Mouse (Mus musculus) hindbrain, embryonic 11.5 days (tissue): ENCODE results near the gene Ecm2. TPM values are rescaled to one million over a fixed set of nuclear protein-coding genes. Genes with fewer than 3 reads are reported as not detected.

Experiments used
- ATAC-seq: fragments of 200-750 bp; cut with Nextera tagmentation; 2 replicates; pipeline ENCODE4 v1.8.0; 2017; ENCODE audit warnings: mild to moderate bottlenecking, moderate TSS enrichment, moderate library complexity; ENCODE audit not compliant: low FRiP score
- DNase-seq: peaks from one replicate; pipeline ENCODE4 v3.0.0-alpha.2; 2015; ENCODE audit warnings: low spot score
- H3K27ac ChIP-seq: fragments of 300-500 bp; sonication (generic); 2 replicates; pipeline ENCODE4 v1.5.1; 2014; ENCODE audit warnings: mild to moderate bottlenecking, low read depth, low read length
- H3K27me3 ChIP-seq: fragments of 300-500 bp; sonication (generic); 2 replicates; pipeline ENCODE4 v1.6.1; 2014; ENCODE audit warnings: mild to moderate bottlenecking, low read length, moderate library complexity, mixed read lengths; ENCODE audit not compliant: control insufficient read depth, insufficient read depth
- H3K36me3 ChIP-seq: fragments of 300-500 bp; sonication (generic); 2 replicates; pipeline ENCODE4 v1.6.1; 2014; ENCODE audit warnings: mild to moderate bottlenecking, low read length, moderate library complexity, mixed read lengths; ENCODE audit not compliant: control insufficient read depth, insufficient read depth
- H3K4me1 ChIP-seq: fragments of 300-500 bp; sonication (generic); replicated peaks from 2 replicates; pipeline ENCODE4 v1.6.1; 2014; ENCODE audit warnings: low read length, mixed read lengths; ENCODE audit not compliant: control insufficient read depth, insufficient read depth
- H3K4me2 ChIP-seq: fragments of 300-500 bp; sonication (generic); replicated peaks from 2 replicates; pipeline ENCODE4 v1.6.1; 2014; ENCODE audit warnings: mild to moderate bottlenecking, low read depth, low read length
- H3K4me3 ChIP-seq: fragments of 300-500 bp; sonication (generic); 2 replicates; pipeline ENCODE4 v1.5.1; 2014; ENCODE audit warnings: low read depth, low read length
- H3K9ac ChIP-seq: fragments of 300-500 bp; sonication (generic); 2 replicates; pipeline ENCODE4 v1.6.1; 2014; ENCODE audit warnings: low read depth, low read length
- H3K9me3 ChIP-seq: fragments of 300-500 bp; sonication (generic); 2 replicates; pipeline ENCODE4 v1.6.1; 2016; ENCODE audit warnings: low read length; ENCODE audit not compliant: control insufficient read depth
- WGBS: fragments of 180-500 bp; shearing (Covaris S2); extraction: QIAGEN DNeasy Blood & Tissue Kit; methylation state at CpG from one replicate; pipeline ENCODE4 v1.1.7; 2014; 5-methylcytosine and 5-hydroxymethylcytosine counted together
- polyA plus RNA-seq: library from polyadenylated mRNA; unstranded; fragments of >200 nt; fragmentation: Nextera tagmentation; extraction: Ambion mirVana; gene quantifications from 2 replicates; pipeline ENCODE4 v1.2.1, GENCODE M21; 2014

Ecm2 gene
- 1.1 and 1.2 TPM in 2 replicates for polyA plus RNA-seq

GRCm38 (mm10) chr13:49504510-49504909 is at the start of gene Ecm2:
Ecm2 (plus strand) TSS chr13:49504810.
- 52% methylated on average over 4 of the region's 4 CpGs for WGBS
- H3K27me3 ChIP-seq, result no peaks in the 10 kb centered on the region
- H3K4me3 ChIP-seq, result no peak within 1 kb of the TSS
- ATAC-seq (no peak), DNase-seq (no peak)
- H3K9me3 ChIP-seq, result no peaks in the 10 kb centered on the region
- H3K4me1 ChIP-seq, result no peaks in the 10 kb centered on the region
- no peaks in the 10 kb centered on the region for H3K36me3 ChIP-seq
- H3K27ac ChIP-seq, result no peak within 1 kb of the TSS
- H3K4me2 ChIP-seq, result no peak within 1 kb of the TSS
- no peak within 1 kb of the TSS for H3K9ac ChIP-seq

- Histone ChIP-seq H3K27me3 (no peaks in the 10 kb centered on the region), H3K9ac (no peak overlapping the region), H3K9me3 (no peaks in the 10 kb centered on the region), H3K4me2 (no peak overlapping the region), H3K36me3 (no peaks in the 10 kb centered on the region), H3K4me1 (no peaks in the 10 kb centered on the region), H3K4me3 (no peak overlapping the region), H3K27ac (no peak overlapping the region)
- ATAC-seq (no peak), DNase-seq (no peak)
- 89% methylated on average over 4 of the region's 4 CpGs for WGBS
Observed at GRCm38 (mm10) chr13:49460276-49460675, 44.3 kb upstream of the Ecm2 start.

- H3K27me3 ChIP-seq, result no peaks in the 10 kb centered on the region
- H3K4me2 ChIP-seq, result no peak overlapping the region
- no peak overlapping the region for H3K9ac ChIP-seq
- H3K36me3 ChIP-seq, result no peaks in the 10 kb centered on the region
- H3K4me3 ChIP-seq, result no peak overlapping the region
- 89% methylated on average over 5 of the region's 5 CpGs for WGBS
- no peaks in the 10 kb centered on the region for H3K9me3 ChIP-seq
- ATAC-seq, result no peak
- H3K27ac ChIP-seq, result no peak overlapping the region
- no peaks in the 10 kb centered on the region for H3K4me1 ChIP-seq
- no peak for DNase-seq
Observed at GRCm38 (mm10) chr13:49460692-49461414, 43.8 kb upstream of the Ecm2 start.

GRCm38 (mm10) chr13:49461458-49462132 is 43.0 kb upstream of the Ecm2 start:
- no peak overlapping the region for H3K4me3 ChIP-seq
- ATAC-seq (no peak), DNase-seq (no peak)
- no peaks in the 10 kb centered on the region for H3K4me1 ChIP-seq
- H3K9ac ChIP-seq, result no peak overlapping the region
- H3K27ac ChIP-seq, result no peak overlapping the region
- H3K27me3 ChIP-seq, result no peaks in the 10 kb centered on the region
- no peak overlapping the region for H3K4me2 ChIP-seq
- H3K9me3 ChIP-seq, result no peaks in the 10 kb centered on the region
- WGBS, result 75% methylated on average over 15 of the region's 15 CpGs
- H3K36me3 ChIP-seq, result no peaks in the 10 kb centered on the region

- Histone ChIP-seq H3K9me3 (no peaks in the 10 kb centered on the region), H3K27me3 (no peaks in the 10 kb centered on the region), H3K4me1 (no peaks in the 10 kb centered on the region), H3K4me3 (no peak overlapping the region), H3K9ac (no peak overlapping the region), H3K4me2 (no peak overlapping the region), H3K27ac (no peak overlapping the region), H3K36me3 (no peaks in the 10 kb centered on the region)
- ATAC-seq (no peak), DNase-seq (no peak)
- 97% methylated on average over 2 of the region's 2 CpGs for WGBS
Observed at GRCm38 (mm10) chr13:49462921-49463320, 41.7 kb upstream of the Ecm2 start.

GRCm38 (mm10) chr13:49465875-49466274 is 38.7 kb upstream of the Ecm2 start:
- no peak for DNase-seq
- 93% methylated on average over 4 of the region's 4 CpGs for WGBS
- no peaks in the 10 kb centered on the region for H3K9me3 ChIP-seq

GRCm38 (mm10) chr13:49466393-49467075 is 38.1 kb upstream of the Ecm2 start:
- ATAC-seq (no peak), DNase-seq (peak; percentile 21)
- H3K36me3 ChIP-seq, result no peaks in the 10 kb centered on the region
- WGBS, result 72% methylated on average over 11 of the region's 11 CpGs
- H3K9me3 ChIP-seq, result no peaks in the 10 kb centered on the region
- no peaks in the 10 kb centered on the region for H3K27me3 ChIP-seq
- H3K9ac ChIP-seq, result no peak overlapping the region
- H3K4me1 ChIP-seq, result no peaks in the 10 kb centered on the region
- H3K27ac ChIP-seq, result no peak overlapping the region
- no peak overlapping the region for H3K4me2 ChIP-seq
- H3K4me3 ChIP-seq, result no peak overlapping the region

More at GRCm38 (mm10) chr13:49465875-49466274, 38.7 kb upstream of the Ecm2 start:
- Histone ChIP-seq H3K9ac (no peak overlapping the region), H3K36me3 (no peaks in the 10 kb centered on the region), H3K27me3 (no peaks in the 10 kb centered on the region), H3K27ac (no peak overlapping the region), H3K4me1 (no peaks in the 10 kb centered on the region), H3K4me2 (no peak overlapping the region), H3K4me3 (no peak overlapping the region)
- no peak for ATAC-seq

- 58% methylated on average over 2 of the region's 2 CpGs for WGBS
- no peaks in the 10 kb centered on the region for H3K36me3 ChIP-seq
- H3K27me3 ChIP-seq, result no peaks in the 10 kb centered on the region
- no peak overlapping the region for H3K4me3 ChIP-seq
- no peak overlapping the region for H3K27ac ChIP-seq
- DNase-seq (peak; percentile 3), ATAC-seq (no peak)
- no peaks in the 10 kb centered on the region for H3K4me1 ChIP-seq
- no peak overlapping the region for H3K4me2 ChIP-seq
- no peak overlapping the region for H3K9ac ChIP-seq
- no peaks in the 10 kb centered on the region for H3K9me3 ChIP-seq
Observed at GRCm38 (mm10) chr13:49467585-49467984, 37.0 kb upstream of the Ecm2 start.
